Mouse (Mus musculus) embryonic stem cell, embryonic (primary cell): Measurements from ENCODE around the gene Jam3.

Experiments
- CTCF ChIA-PET, 4 experiments: fragments of 300-600 bp in 2 of 4; fragments of 350-600 bp in 2 of 4; sonication (Branson Sonifier 250); formaldehyde crosslinking; loops; one replicate each; lab custom pipeline; 2022; ENCODE audit warnings: inconsistent platforms in 2 of 4; lab: Charles Lee
- POLR2A ChIA-PET, 4 experiments: fragments of 300-600 bp in 2 of 4; fragments of 350-600 bp in 2 of 4; sonication (Branson Sonifier 250); formaldehyde crosslinking; loops; one replicate each; lab custom pipeline; 2022; ENCODE audit warnings: antibody characterized with exemption in 4 of 4, inconsistent platforms in 1 of 4; lab: Charles Lee

Gene Jam3

GRCm38 (mm10) chr9:27144271-27144840, 10.9 kb downstream of the Jam3 start:
- ChIA-PET CTCF (interaction anchor here in 2 of 4 experiments (0.6 to 0.7 kb wide), 2 partner anchors 10 to 32 kb away, joined by 3 read pairs; no protein-coding TSS in a partner anchor), POLR2A (interaction anchor here in 3 of 4 experiments (0.6 to 3.8 kb wide), 9 partner anchors 11 to 208 kb away, joined by 3 to 12 read pairs (median 5); partner anchors contain the start of gene Jam3 (in 2 of the 3))

GRCm38 (mm10) chr9:27140432-27141065, 14.7 kb downstream of the Jam3 start:
- ChIA-PET CTCF (interaction anchor here in 2 of 4 experiments (0.7 to 1.0 kb wide), 4 partner anchors 14 to 162 kb away, joined by 3 to 6 read pairs (median 4); partner anchors contain the start of gene Jam3 (in 1 of the 2)), POLR2A (interaction anchor here in 3 of 4 experiments (0.5 to 1.4 kb wide), 9 partner anchors 14 to 632 kb away, joined by 3 to 6 read pairs (median 3); no protein-coding TSS in a partner anchor)

- POLR2A ChIA-PET = interaction anchor here in 1 of 4 experiments (0.8 kb wide), 1 partner anchor 8 kb away, joined by 3 read pairs; no protein-coding TSS in a partner anchor
- CTCF ChIA-PET = interaction anchor here in 1 of 4 experiments (0.7 kb wide), 1 partner anchor 32 kb away, joined by 3 read pairs; no protein-coding TSS in a partner anchor
Observed at GRCm38 (mm10) chr9:27136651-27137050, 18.6 kb downstream of the Jam3 start.

- CTCF ChIA-PET = interaction anchor here in 3 of 4 experiments (1.3 to 2.3 kb wide), 3 partner anchors 30 to 41 kb away, joined by 3 to 10 read pairs (median 8); no protein-coding TSS in a partner anchor
- POLR2A ChIA-PET = no interaction called here
Observed at GRCm38 (mm10) chr9:27135372-27135771, 19.8 kb downstream of the Jam3 start.

- CTCF ChIA-PET = interaction anchor here in 3 of 4 experiments (0.7 to 2.3 kb wide), 5 partner anchors 10 to 191 kb away, joined by 3 to 10 read pairs (median 3); no protein-coding TSS in a partner anchor
Observed at GRCm38 (mm10) chr9:27134410-27134809, 20.8 kb downstream of the Jam3 start.

GRCm38 (mm10) chr9:27128629-27129028, 26.6 kb downstream of the Jam3 start:
- ChIA-PET CTCF (interaction anchor here in 1 of 4 experiments (0.6 to 1.0 kb wide), 2 partner anchors 10 to 54 kb away, joined by 3 read pairs; no protein-coding TSS in a partner anchor), POLR2A (interaction anchor here in 2 of 4 experiments (0.6 to 1.2 kb wide), 4 partner anchors 9 to 26 kb away, joined by 3 read pairs; partner anchors contain the start of gene Jam3 (in 1 of the 2))

More at GRCm38 (mm10) chr9:27134410-27134809, 20.8 kb downstream of the Jam3 start:
- POLR2A ChIA-PET = no interaction called here

GRCm38 (mm10) chr9:27126543-27126942, 28.7 kb downstream of the Jam3 start:
- ChIA-PET POLR2A (interaction anchor here in 2 of 4 experiments (1.0 to 1.4 kb wide), 3 partner anchors 13 to 28 kb away, joined by 3 to 6 read pairs (median 3); partner anchors contain the start of gene Jam3 (in 1 of the 2)), CTCF (interaction anchor here in 1 of 4 experiments (1.3 kb wide), 1 partner anchor 21 kb away, joined by 3 read pairs; no protein-coding TSS in a partner anchor)

GRCm38 (mm10) chr9:27125450-27125849, 29.8 kb downstream of the Jam3 start:
- POLR2A ChIA-PET = interaction anchor here in 1 of 4 experiments (1.4 kb wide), 1 partner anchor 12 kb away, joined by 6 read pairs; no protein-coding TSS in a partner anchor

GRCm38 (mm10) chr9:27123947-27124346, 31.3 kb downstream of the Jam3 start:
- POLR2A ChIA-PET = interaction anchor here in 2 of 4 experiments (0.6 to 1.9 kb wide), 3 partner anchors 8 to 98 kb away, joined by 3 to 4 read pairs (median 3); no protein-coding TSS in a partner anchor

More at GRCm38 (mm10) chr9:27125450-27125849, 29.8 kb downstream of the Jam3 start:
- CTCF ChIA-PET = interaction anchor here in 1 of 4 experiments (1.3 kb wide), 1 partner anchor 20 kb away, joined by 3 read pairs; no protein-coding TSS in a partner anchor

GRCm38 (mm10) chr9:27122963-27123362, 32.3 kb downstream of the Jam3 start:
- POLR2A ChIA-PET = interaction anchor here in 2 of 4 experiments (0.9 to 3.3 kb wide), 11 partner anchors 9 to 98 kb away, joined by 3 to 21 read pairs (median 4); partner anchors contain the start of gene Jam3 (in 1 of the 2)
- CTCF ChIA-PET = interaction anchor here in 2 of 4 experiments (0.5 to 2.5 kb wide), 3 partner anchors 17 to 70 kb away, joined by 3 to 9 read pairs (median 3); no protein-coding TSS in a partner anchor

More at GRCm38 (mm10) chr9:27123947-27124346, 31.3 kb downstream of the Jam3 start:
- CTCF ChIA-PET = interaction anchor here in 2 of 4 experiments (0.7 to 0.9 kb wide), 2 partner anchors 25 to 61 kb away, joined by 3 read pairs; no protein-coding TSS in a partner anchor

GRCm38 (mm10) chr9:27122076-27122475, 33.1 kb downstream of the Jam3 start:
- POLR2A ChIA-PET = interaction anchor here in 3 of 4 experiments (0.7 to 3.3 kb wide), 11 partner anchors 10 to 237 kb away, joined by 3 to 21 read pairs (median 4); partner anchors contain the start of gene Jam3 (in 2 of the 3)
- CTCF ChIA-PET = interaction anchor here in 1 of 4 experiments (2.5 kb wide), 1 partner anchor 16 kb away, joined by 9 read pairs; no protein-coding TSS in a partner anchor

- CTCF ChIA-PET = interaction anchor here in 3 of 4 experiments (0.6 to 2.5 kb wide), 9 partner anchors 12 to 681 kb away, joined by 3 to 9 read pairs (median 3); no protein-coding TSS in a partner anchor
- POLR2A ChIA-PET = interaction anchor here in 2 of 4 experiments (0.6 to 3.3 kb wide), 28 partner anchors 9 to 842 kb away, joined by 3 to 21 read pairs (median 4); partner anchors contain the start of gene Jam3 (in 2 of the 2)
Observed at GRCm38 (mm10) chr9:27121254-27121653, 34.0 kb downstream of the Jam3 start.

- CTCF ChIA-PET = no interaction called here
- POLR2A ChIA-PET = interaction anchor here in 2 of 4 experiments (0.6 to 1.7 kb wide), 7 partner anchors 9 to 237 kb away, joined by 3 to 7 read pairs (median 4); no protein-coding TSS in a partner anchor
Observed at GRCm38 (mm10) chr9:27111756-27112155, 43.5 kb downstream of the Jam3 start.

GRCm38 (mm10) chr9:27110681-27111080, 44.5 kb downstream of the Jam3 start:
- ChIA-PET CTCF (interaction anchor here in 1 of 4 experiments (1.7 kb wide), 1 partner anchor 65 kb away, joined by 9 read pairs; no protein-coding TSS in a partner anchor), POLR2A (interaction anchor here in 3 of 4 experiments (0.6 to 1.7 kb wide), 6 partner anchors 10 to 184 kb away, joined by 3 to 7 read pairs (median 4); no protein-coding TSS in a partner anchor)

- CTCF ChIA-PET = interaction anchor here in 2 of 4 experiments (1.0 to 1.7 kb wide), 2 partner anchors 66 to 68 kb away, joined by 4 to 9 read pairs; no protein-coding TSS in a partner anchor
- POLR2A ChIA-PET = interaction anchor here in 3 of 4 experiments (0.6 to 1.4 kb wide), 7 partner anchors 9 to 35 kb away, joined by 3 to 5 read pairs (median 3); no protein-coding TSS in a partner anchor
Observed at GRCm38 (mm10) chr9:27109533-27110514, 45.4 kb downstream of the Jam3 start.

- POLR2A ChIA-PET = interaction anchor here in 1 of 4 experiments (4.9 kb wide), 1 partner anchor 13 kb away, joined by 21 read pairs; no protein-coding TSS in a partner anchor
- CTCF ChIA-PET = no interaction called here
Observed at GRCm38 (mm10) chr9:27108451-27108850, 46.8 kb downstream of the Jam3 start.
